Mouse (Mus musculus) right cerebral cortex, postnatal 4 days (tissue): ENCODE data around the gene Nat8f1.
"Not testable (repeated sequence)": the region's sequence is repeated elsewhere in the genome, so short reads cannot be mapped to it uniquely, and the experiment has no call there.

Source experiments
- DNase-seq: peaks from one replicate; pipeline ENCODE4 v3.0.0-alpha.2; 2022

Nat8f1 gene

DNA sequence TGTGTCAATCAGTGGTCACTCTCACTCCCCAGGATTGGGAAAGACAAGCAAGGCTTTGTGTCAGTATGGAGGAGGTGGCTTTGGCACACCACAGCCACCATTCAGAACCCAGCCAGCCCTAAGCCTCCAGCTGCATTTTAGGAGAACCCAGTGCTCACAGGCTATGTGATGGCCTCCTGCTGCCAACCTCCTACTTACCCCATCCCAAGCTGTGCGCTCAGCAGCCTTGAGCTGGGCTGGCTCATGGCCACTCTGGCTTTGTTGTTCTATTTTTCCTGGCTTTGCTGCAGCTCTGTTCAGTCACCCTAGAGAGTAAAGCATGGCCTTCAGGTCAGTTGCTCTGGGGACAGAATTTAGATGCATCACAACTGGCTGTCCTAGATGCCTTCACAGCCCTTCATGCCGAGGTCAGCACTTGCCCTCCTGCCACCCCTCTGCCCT is 8.6 kb downstream of the Nat8f1 start:
- peak; percentile 14 for DNase-seq

DNA sequence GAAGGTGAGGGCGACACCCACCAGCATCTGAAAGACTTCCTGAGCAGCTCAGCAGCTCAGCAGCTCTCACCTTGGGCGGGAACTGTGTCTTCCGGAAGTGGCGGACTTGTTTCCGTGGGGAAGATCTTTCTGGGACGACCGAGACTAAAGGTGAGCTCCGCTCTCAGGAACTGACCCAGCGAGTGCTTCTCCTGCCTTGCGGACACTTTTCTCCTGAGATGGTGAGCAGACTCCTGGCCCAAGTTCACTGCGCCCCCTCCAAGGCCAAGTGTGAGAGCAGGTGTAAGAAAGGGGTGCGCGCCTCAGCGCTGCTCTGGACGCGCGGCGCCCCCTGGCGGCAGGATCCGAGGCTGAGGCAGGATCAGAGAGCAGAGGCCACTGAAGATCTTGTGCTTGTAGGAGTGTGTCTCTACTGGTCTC is 10.8 kb downstream of the Nat8f1 start, which contains the start of gene Nat8f4:
TSS of gene Nat8f4 (minus strand) at position 243 of the 420 bp plus-strand sequence.
- peak; percentile 79 for DNase-seq

DNA sequence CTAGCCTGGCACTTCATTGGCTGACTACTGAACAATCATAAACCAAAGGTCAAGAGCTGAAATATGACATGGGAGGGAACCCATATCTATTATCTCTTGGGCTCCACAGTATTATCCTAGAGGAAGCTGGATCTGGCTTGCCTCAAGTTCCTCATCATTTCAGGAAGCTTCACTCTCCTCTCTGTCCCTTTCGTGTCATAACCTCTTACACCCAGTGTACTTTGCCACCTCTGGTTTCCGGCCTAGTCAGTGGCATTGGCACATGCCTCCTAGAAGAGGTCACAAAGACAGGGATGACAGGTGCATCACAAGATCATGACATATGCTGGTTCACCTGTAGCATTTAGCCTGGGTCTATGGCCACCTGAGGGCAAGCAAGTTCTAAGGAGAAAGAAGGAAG is 13.2 kb downstream of the Nat8f1 start:
- DNase-seq = no peak

DNA sequence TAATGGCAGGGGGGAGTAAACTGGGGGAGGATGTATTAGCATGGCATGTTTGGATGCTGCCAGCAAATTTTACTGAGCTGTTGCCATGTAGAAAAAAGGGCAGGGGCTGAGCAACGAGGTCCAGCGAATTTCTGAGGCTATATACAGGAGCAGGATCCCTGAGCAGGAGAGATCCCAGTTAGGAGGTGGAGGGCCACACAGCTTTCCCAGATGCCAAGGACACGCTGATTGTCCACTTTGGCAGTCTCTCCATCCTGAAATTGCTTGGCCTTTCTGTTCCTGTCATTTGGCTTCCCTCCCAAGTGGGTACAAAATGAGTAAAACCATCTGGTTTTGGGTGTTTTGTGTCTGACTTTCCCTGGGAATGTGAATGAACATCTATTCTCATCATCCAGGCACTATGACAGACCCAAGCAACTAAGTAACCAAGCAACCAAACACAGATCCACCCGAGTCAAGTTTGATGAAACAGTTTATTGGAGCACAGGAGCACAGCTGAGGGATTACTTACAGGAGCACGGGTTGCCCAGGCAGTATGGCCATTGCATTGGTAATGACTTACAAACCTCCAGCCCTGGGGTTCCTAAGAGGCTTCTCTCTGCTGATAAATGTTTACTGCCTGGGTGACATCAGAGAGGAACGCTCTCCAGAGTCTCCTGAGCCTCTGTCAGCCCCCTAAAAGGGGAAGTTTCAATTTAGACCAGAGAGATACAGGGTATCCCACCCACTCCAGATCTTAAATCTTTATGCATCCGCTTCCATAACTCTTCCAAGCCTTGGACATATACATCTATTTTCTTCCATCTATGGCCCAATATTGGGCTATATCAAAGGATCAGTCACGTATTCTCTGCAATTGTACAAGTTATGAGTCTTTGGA is 16.7 kb downstream of the Nat8f1 start:
- DNase-seq = not testable (repeated sequence)

DNA sequence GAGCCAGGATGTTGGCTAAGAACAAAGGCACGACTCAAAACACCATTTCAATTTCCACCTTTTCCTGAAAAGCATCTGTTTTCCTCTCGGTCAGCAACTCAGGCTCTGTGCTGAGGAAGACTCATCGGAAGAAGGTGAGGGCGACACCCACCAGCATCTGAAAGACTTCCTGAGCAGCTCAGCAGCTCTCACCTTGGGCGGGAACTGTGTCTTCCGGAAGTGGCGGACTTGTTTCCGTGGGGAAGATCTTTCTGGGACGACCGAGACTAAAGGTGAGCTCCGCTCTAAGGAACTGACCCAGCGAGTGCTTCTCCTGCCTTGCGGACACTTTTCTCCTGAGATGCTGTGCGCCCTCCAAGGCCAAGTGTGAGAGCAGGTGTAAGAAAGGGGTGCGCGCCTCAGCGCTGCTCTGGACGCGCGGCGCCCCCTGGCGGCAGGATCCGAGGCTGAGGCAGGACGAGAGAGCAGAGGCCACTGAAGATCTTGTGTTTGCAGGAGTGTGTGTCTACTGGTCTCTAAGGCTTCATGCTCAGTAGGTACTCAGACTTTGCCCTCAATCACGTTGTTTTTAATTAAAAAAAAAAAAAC is 20.3 kb downstream of the Nat8f1 start:
- DNase-seq = not testable (repeated sequence)

DNA sequence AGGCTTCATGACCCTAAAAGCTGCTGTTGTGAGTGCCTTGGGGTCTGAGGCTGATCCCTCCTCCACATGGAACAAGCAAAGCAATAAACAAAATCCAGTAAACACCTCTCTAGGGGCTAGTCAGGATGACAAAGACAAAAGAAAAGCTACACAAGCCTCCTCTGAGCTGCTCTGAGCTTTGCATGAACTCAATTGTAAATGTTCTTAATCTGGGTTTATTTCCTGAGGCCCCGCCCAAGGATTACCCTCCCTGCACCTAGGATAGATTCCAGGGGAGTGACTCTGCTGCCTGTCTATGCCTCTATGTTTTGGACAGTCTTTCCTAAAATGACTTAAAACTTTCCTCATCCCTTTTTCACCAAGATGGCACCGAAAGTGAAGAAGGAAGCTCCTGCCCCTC is 26.5 kb downstream of the Nat8f1 start:
- no peak for DNase-seq

DNA sequence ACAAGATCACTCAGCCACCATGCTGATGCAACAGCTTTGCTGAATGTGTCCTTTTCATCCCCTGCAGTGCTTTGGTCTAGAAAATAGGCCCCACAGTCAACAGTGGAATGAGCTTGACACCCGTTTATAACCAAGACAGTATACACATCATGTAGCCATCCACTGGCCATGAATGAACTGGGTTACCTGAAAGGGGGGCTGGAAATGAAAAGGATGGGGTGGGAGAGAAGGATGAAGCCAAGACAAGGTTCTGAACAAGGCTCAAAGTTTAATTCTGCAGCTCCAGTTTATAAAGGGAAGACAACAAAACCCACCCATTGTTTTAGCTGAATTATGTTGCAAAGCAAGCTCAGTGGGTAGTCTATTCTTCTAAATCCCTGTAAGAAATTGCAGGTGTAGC is 31.2 kb downstream of the Nat8f1 start:
- DNase-seq = no peak

DNA sequence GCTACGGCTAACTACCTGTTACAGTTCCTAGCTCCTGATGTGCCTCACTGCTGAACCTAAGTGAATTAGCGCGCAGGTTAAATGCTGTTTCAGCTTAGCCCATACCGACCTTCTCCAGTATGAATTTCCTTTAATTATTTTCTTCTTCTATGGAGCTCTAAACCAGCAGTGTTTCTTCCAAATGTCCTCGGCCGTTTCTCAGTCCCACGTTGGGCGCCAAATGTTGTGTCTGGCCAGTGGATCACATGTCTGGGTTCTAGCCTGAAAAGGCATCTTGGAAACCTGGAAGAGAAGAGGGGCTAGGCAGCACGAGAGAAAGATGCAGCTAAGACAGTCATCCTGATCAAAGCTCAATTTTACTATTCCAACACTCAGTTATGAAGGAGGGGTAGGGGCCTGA is 32.2 kb downstream of the Nat8f1 start:
- not testable (repeated sequence) for DNase-seq

DNA sequence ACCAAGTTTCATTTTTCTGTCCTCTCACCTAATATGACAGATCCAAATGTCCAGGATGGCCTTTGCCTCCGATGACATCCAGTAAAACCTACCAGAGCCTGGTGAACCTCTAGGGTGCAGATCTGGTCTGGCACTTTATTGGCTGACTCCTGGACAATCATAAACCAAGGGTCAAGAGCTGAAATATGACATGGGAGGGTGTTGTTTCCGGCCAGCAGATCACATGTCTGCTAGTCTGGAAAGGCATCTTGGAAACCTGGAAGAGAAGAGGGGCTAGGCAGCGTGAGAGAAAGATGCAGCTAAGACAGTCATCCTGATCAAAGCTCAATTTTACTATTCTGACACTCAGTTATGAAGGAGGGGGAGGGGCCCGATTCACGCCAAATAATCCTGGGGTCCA is 46.5 kb downstream of the Nat8f1 start, which contains the start of gene Nat8f2:
TSS of gene Nat8f2 (minus strand) at position 153 of the 400 bp plus-strand sequence.
- DNase-seq = not testable (repeated sequence)

DNA sequence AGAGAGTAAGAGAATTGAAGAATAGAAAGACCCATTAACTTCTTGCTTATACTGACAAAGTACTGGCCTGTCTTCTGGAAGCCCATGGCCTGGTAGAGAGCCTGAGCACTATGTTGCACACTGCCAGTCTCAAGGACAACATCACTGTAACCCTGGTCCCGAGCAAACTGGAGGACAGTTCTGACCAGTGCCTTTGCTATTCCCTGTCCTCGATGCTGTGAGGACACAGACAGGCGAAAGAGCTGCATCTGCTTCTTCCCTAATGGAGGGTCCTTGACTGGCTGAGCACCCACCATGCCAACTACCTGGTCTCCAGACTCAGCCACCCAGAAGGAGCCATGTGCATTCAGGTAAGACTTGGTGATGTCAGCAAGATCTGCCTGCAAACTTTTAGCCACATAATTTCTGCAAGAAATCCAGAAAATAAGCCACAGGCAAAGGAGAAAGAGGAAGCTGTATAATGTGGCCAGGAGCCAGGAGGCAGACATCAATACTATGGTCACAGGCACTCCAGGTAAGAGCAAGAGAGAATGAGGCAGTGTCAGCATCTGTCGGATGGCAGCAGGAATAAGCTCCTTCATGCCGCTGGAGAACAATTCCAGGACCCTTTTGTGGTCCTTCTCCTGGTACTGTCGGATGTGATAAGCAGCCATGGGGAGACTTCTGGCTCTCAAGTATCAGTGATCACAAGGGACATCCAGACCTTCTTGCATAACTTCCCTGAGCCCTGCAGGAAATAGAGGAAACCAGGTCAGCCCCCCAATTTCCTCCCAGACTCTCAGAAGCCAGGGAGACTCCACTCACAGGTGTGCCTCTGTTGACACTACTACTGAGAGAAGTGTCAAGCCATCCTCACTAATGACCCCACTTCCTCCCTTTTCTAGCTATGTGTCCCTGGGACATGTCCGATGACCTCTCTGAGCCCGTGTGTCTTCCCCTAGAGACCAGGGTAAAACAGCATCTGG is 47.5 kb downstream of the Nat8f1 start:
- no peak for DNase-seq

DNA sequence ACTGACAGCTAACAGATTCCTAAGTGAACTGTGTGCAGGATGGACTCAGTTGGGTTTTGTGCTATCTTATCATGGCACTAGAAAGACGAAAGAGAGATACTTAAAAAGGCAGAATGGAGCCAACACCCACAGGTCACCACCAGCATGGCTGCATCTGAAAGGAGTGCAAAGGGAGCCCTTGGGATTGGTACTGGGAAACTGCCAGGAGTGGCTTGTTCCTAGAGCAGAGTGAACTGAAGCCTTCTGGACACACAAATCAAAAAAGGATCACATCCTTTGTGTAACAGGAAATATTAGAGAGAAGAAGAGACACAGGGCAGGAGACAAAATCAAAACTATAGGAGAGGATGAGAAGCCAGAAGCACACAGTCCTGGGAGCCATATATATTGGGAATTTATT is 48.5 kb downstream of the Nat8f1 start:
- DNase-seq = not testable (repeated sequence)

DNA sequence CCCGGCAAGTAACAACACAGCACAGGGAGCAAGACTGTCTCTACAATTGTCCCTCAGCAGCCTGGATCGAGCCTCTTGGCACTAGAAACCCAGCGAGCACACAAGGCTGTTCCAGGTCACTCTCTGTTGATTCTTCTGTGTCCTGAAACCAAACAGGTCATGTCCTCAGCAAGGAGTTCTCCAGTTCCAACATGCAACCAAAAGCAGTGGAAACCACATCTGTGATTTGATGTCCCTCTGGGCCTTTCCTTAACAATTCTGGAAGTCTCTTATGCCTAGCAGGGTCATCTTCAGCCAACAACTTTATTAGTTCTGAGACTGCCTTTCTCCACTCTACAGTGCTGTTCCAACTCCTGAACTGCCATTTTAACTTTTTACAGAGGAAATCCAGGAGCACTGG is 49.3 kb downstream of the Nat8f1 start:
- not testable (repeated sequence) for DNase-seq

DNA sequence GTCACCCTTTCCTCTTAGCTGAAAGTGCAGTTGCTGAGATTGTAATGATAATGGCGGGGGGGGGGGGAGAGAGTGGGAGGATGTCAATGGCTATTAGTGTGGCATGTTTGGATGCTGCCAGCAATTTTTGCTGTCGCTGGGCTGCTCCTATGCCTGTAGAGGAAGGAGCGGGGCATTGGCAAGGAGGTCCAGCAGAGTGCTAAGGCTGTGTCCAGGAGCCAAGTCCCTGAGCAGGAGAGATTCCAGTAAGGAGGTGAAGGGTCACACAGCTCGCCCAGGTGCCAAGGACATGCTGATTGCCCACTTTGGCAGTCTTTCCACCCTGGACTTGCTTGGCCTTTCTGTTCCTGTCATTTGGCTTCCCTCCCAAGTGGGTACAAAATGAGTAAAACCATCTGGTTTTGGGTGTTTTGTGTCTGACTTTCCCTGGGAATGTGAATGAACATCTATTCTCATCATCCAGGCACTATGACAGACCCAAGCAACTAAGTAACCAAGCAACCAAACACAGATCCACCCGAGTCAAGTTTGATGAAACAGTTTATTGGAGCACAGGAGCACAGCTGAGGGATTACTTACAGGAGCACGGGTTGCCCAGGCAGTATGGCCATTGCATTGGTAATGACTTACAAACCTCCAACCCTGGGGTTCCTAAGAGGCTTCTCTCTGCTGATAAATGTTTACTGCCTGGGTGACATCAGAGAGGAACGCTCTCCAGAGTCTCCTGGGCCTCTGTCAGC is 50.4 kb downstream of the Nat8f1 start:
- DNase-seq = not testable (repeated sequence)

DNA sequence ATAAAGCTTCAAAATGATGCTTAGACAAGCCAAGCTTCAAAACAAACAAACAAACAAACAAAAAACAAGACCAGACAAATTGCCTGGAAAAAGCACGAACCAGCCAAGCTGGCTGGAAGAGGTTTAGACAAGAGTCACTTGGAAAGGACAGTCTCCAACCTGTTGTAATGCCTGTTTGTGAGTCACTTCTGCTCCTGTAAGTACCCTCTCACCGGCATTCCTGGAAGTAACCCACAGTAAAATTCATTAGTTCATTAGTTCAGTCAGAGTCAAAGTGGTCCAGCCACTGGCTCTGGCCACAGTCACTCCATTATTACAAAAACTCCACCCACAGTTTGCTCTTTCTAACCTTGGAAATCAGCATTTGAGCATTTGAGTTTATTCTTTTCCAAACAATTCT is 51.6 kb downstream of the Nat8f1 start:
- no peak for DNase-seq

DNA sequence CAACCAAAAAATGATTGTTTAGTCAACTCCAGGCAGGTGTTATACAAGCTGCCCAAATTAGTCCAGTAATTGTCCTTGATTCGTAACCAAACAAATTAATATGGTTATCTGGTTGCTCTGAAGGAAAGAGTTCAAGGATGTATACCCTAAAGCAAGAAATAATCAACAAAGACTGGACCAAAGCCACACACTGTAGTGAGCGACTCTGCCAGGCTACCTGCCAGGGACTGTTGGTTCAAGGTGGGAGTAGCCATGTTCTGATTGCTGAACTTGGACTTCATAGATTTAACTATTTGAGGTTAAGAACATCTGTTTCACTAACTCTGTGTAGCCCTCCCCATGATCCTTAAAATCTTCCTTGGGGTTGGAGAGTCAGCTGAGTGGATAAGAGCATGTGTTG is 52.4 kb downstream of the Nat8f1 start:
- DNase-seq = no peak

DNA sequence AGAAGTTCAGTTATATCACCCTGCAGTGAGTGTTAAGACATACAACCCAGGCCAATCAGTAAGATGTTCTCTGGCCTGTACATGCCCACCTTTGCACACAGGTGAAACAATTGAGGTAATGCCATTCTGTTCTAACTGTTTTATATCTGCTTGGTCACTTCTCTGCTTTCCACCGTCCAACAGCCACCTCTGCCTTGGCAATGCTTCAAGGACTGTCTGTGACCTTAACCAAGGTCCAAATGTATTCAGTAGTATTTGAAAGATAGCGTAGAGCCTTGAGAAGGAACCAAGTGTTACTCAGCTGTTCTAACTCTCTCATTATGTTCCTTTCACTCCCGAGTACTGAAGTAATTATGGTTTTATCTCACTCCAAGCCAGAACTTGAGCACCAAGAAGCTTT is 52.9 kb downstream of the Nat8f1 start:
- DNase-seq = no peak

DNA sequence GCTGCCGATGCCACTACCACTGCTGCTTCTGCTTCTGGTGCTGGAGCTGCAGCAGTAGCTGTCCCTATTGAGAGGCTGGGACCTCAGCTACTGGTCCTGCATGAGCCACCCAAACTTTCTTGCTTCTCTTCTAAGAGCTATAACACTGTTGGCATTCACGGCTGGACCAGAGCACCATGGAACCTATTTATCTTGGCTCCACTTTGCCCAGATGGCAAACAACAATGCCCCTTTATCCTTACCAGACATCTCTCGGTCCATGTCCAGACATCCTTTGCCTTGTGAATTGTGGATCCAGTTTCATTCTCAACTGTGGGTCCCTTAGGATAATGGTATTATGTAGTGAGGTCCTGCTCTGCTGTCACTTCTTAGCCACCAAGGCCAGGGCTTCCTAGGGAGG is 54.2 kb downstream of the Nat8f1 start:
- DNase-seq = no peak
